In the genomic region with DNA sequence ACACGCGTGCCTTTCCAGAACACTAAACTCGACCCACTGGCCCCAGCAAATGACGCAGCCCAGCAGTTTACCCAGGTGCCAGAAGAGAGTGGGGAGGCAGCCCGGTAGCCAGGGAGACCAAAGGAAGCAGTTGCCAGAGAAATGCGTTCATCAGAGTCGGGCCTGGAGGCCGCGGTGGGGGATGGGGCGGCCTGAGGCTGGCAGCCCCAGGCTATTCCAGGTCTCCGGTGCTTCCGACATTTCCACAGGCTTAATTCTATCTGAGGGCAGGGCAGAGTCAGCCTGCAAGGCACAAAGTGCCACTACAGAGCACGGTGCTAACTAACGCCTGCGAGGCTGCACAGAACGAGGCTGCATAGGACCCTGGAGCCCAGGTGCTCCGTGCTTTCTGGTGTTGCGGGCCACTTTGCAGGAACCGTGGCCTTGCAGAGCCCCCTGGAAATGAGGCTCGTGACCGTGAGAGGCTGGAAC, we compare ENCODE assay signal across 9 mouse cellular contexts. TPM values are rescaled to one million over a fixed set of nuclear protein-coding genes. Genes with fewer than 3 reads are reported as not detected.
DNase-seq lines count a peak whose midpoint lies in the region; ATAC-seq and TF ChIP-seq lines count a peak whose summit lies in the region.
"Had no signal": no experiment of that assay in that cellular context is flagged by ENCODE, and none has a peak within 500 bp of the region (broad histone marks: within the 10 kb centered on the region; RNA-seq: fewer than 3 reads in every experiment).

No protein-coding gene starts in this region.

- peak overlapping the region; percentile 94 for H3K4me2 ChIP-seq in lung, embryonic 15.5 days

- 0 out of 2 replicates have a peak, but pooled peaks cover 2% of the 10 kb centered on the region for H3K4me1 ChIP-seq in cortical plate, adult 2 months (ENCODE audit: control insufficient read depth, insufficient read depth, low read length)
- H3K4me1 ChIP-seq in heart, adult 2 months (ENCODE audit: control insufficient read depth, insufficient read depth, low read length): no peaks in the 10 kb centered on the region
- H3K4me1 ChIP-seq in kidney, adult 2 months (ENCODE audit: control insufficient read depth, insufficient read depth, low read length): no peaks in the 10 kb centered on the region
- peaks cover 23% of the 10 kb centered on the region for H3K4me1 ChIP-seq in lung, embryonic 15.5 days

- ATAC-seq in lung, embryonic 15.5 days (ENCODE audit: borderline replicate concordance, extremely low read depth, low FRiP score, low TSS enrichment): peak; percentile 23; the same call in 1 of the 2 replicates
- no peak for ATAC-seq in megakaryocyte-erythroid progenitor cell, adult 5-6 weeks (replicated peaks; ENCODE audit: low FRiP score, low TSS enrichment, poor library complexity, severe bottlenecking)

- H3K4me3 ChIP-seq in cortical plate, adult 2 months (ENCODE audit: insufficient read depth, low read length): peak overlapping the region; percentile 38
- H3K4me3 ChIP-seq in heart, adult 2 months: no peak overlapping the region
- no peak overlapping the region for H3K4me3 ChIP-seq in kidney, adult 2 months (ENCODE audit: insufficient read depth, low read depth, low read length)
- peak overlapping the region; percentile 49; the same call in 1 of the 2 replicates for H3K4me3 ChIP-seq in lung, embryonic 15.5 days

- peak overlapping the region; percentile 65 for H3K9ac ChIP-seq in heart, adult 2 months (ENCODE audit: low read depth, low read length)
- H3K9ac ChIP-seq in lung, embryonic 15.5 days: no peak overlapping the region

- H3K79me2 ChIP-seq in heart, adult 2 months (replicated peaks; ENCODE audit: control insufficient read depth, insufficient read depth, low read length): no peaks in the 10 kb centered on the region

- H3K9me3 ChIP-seq in lung, embryonic 15.5 days: no peaks in the 10 kb centered on the region

- DNase-seq in ovary, postnatal 36 days (ENCODE audit: low spot score): peak; percentile 23
- DNase-seq in ovary, postnatal 10 days (ENCODE audit: low spot score): no peak
- peak; percentile 46 to 53 for DNase-seq in heart, adult 2 months
- peak; percentile 38 for DNase-seq in kidney, adult 2 months
- peak; percentile 61 for DNase-seq in testis, postnatal 14 days (ENCODE audit: low spot score)

- TF ChIP-seq EP300 in heart, adult 2 months (IDR thresholded peaks at IDR 0.05; ENCODE audit: insufficient read depth, low read depth, low read length): no peak

- H3K27me3 ChIP-seq in heart, adult 2 months (ENCODE audit: control insufficient read depth, insufficient read depth, low read length): peaks cover 11% of the 10 kb centered on the region
- H3K27me3 ChIP-seq in kidney, adult 2 months (replicated peaks; ENCODE audit: control insufficient read depth, insufficient read depth, low read length): no peaks in the 10 kb centered on the region
- peaks cover 84% of the 10 kb centered on the region for H3K27me3 ChIP-seq in lung, embryonic 15.5 days

- no peaks in the 10 kb centered on the region for H3K36me3 ChIP-seq in heart, adult 2 months (ENCODE audit: control insufficient read depth, insufficient read depth, low read length)
- H3K36me3 ChIP-seq in kidney, adult 2 months (ENCODE audit: control insufficient read depth, insufficient read depth, low read length): no peaks in the 10 kb centered on the region
- no peaks in the 10 kb centered on the region for H3K36me3 ChIP-seq in lung, embryonic 15.5 days

- no peak for TF ChIP-seq CTCF in cortical plate, adult 2 months (IDR thresholded peaks at IDR 0.05; ENCODE audit: extremely low read depth, insufficient read depth, low read length)
- TF ChIP-seq CTCF in heart, adult 2 months (IDR thresholded peaks at IDR 0.05): no peak
- TF ChIP-seq CTCF in kidney, adult 2 months (conservative IDR thresholded peaks at IDR 0.05; ENCODE audit: insufficient read depth, insufficient read length, low read depth, low read length): no peak

- TF ChIP-seq POLR2A in cortical plate, adult 2 months (IDR thresholded peaks at IDR 0.05; ENCODE audit: extremely low read depth, insufficient read depth, low read length): no peak
- no peak for TF ChIP-seq POLR2A in heart, adult 2 months (IDR thresholded peaks at IDR 0.05; ENCODE audit: insufficient read depth, low read depth, low read length)
- TF ChIP-seq POLR2A in kidney, adult 2 months (IDR thresholded peaks at IDR 0.05; ENCODE audit: low read depth, low read length): no peak

- intact Hi-C loops in heart, adult 2 months (cut with DNase I): no loop called here

- H3K27ac ChIP-seq in cortical plate, adult 2 months (ENCODE audit: insufficient read depth, low read length): peak overlapping the region; percentile 41; the same call in 1 of the 2 replicates
- no peak overlapping the region for H3K27ac ChIP-seq in heart, adult 2 months
- H3K27ac ChIP-seq in kidney, adult 2 months (ENCODE audit: insufficient read depth, low read depth, low read length): no peak overlapping the region
- H3K27ac ChIP-seq in lung, embryonic 15.5 days: no peak overlapping the region
- H3K27ac ChIP-seq: macrophage had no signal

- 9% methylated on average over 21 of the region's 21 CpGs for WGBS in heart, adult 2 months
- 9% methylated on average over 21 of the region's 21 CpGs for WGBS in kidney, adult 2 months
- 5% methylated on average over 21 of the region's 21 CpGs for whole genome bisulfite sequencing in lung, embryonic 15.5 days

RNA-seq across cellular contexts. Expression of a gene that starts 2.3 kb away (rescaled TPM):
- polyA plus RNA-seq in cortical plate, adult 2 months (2012; rRNA removed): 128 and 152 TPM in 2 replicates
- 10 to 100 TPM; 13.0 to 13.6 TPM for total RNA-seq in heart, adult 2 months (2021)
- polyA plus RNA-seq in heart, adult 2 months (2012; rRNA removed): 26.1 and 34.7 TPM in 2 replicates
- 12.7 and 13.5 TPM in 2 replicates for polyA plus RNA-seq in kidney, adult 2 months (2012; rRNA removed)
- 0.78 and 1.2 TPM in 2 replicates for polyA plus RNA-seq in lung, embryonic 15.5 days (2015; fragmentation: Nextera tagmentation; extraction: Ambion mirVana)
- total RNA-seq in megakaryocyte-erythroid progenitor cell, adult 5-6 weeks (2014; fragmentation: Nextera tagmentation): not detected in 2 replicates
- not detected in 2 replicates for total RNA-seq in megakaryocyte-erythroid progenitor cell, adult 5-6 weeks (2017)

RNA-seq across cellular contexts. Expression of a gene that starts 40.7 kb away (rescaled TPM):
- 154 and 172 TPM in 2 replicates for polyA plus RNA-seq in cortical plate, adult 2 months (2012; rRNA removed)
- under 1 TPM in 1 of 2 experiments, not detected in 1; 0.34 TPM for total RNA-seq in heart, adult 2 months (2021)
- 0.12 and 0.41 TPM in 2 replicates for polyA plus RNA-seq in heart, adult 2 months (2012; rRNA removed)
- 0.29 and 0.44 TPM in 2 replicates for polyA plus RNA-seq in kidney, adult 2 months (2012; rRNA removed)
- polyA plus RNA-seq in lung, embryonic 15.5 days (2015; fragmentation: Nextera tagmentation; extraction: Ambion mirVana): 0.55 and 0.98 TPM in 2 replicates
- total RNA-seq in megakaryocyte-erythroid progenitor cell, adult 5-6 weeks (2014; fragmentation: Nextera tagmentation): not detected in 2 replicates
- not detected in 2 replicates for total RNA-seq in megakaryocyte-erythroid progenitor cell, adult 5-6 weeks (2017)
- polyA plus RNA-seq: macrophage had no signal

RNA-seq across cellular contexts. Expression of a gene that starts 45.1 kb away (rescaled TPM):
- polyA plus RNA-seq in cortical plate, adult 2 months (2012; rRNA removed): not detected in 2 replicates
- not detected for total RNA-seq in heart, adult 2 months (2021)
- not detected in 2 replicates for polyA plus RNA-seq in heart, adult 2 months (2012; rRNA removed)
- polyA plus RNA-seq in kidney, adult 2 months (2012; rRNA removed): 1.0 TPM in 1 of 2 replicates, not detected in the other
- not detected in 2 replicates for polyA plus RNA-seq in lung, embryonic 15.5 days (2015; fragmentation: Nextera tagmentation; extraction: Ambion mirVana)
- not detected in 2 replicates for total RNA-seq in megakaryocyte-erythroid progenitor cell, adult 5-6 weeks (2014; fragmentation: Nextera tagmentation)
- not detected in 2 replicates for total RNA-seq in megakaryocyte-erythroid progenitor cell, adult 5-6 weeks (2017)
- polyA plus RNA-seq: macrophage had no signal

Comparison
In these comparisons a context has a peak if more than half of its experiments do, and no peak if none do; other contexts are left out.
1. H3K4me3 ChIP-seq: peak in cortical plate, adult 2 months (single experiment) and lung, embryonic 15.5 days (single experiment); none in heart, adult 2 months (single experiment) and kidney, adult 2 months (single experiment).
2. RNA of a gene that starts 40.7 kb away (polyA plus RNA-seq): 154 to 172 TPM in cortical plate, adult 2 months; 0.55 to 0.98 TPM in lung, embryonic 15.5 days, 0.29 to 0.44 TPM in kidney, adult 2 months and 0.12 to 0.41 TPM in heart, adult 2 months; every median in the first group is over 10 times any median in the second.